Mouse (Mus musculus): ENCODE results near the gene Nxpe4. TPM values are rescaled to one million over a fixed set of nuclear protein-coding genes. Genes with fewer than 3 reads are reported as not detected.

The Nxpe4 gene
- total RNA-seq, 2 experiments from 2014 or later = 10.3 to 12.2 TPM

DNA sequence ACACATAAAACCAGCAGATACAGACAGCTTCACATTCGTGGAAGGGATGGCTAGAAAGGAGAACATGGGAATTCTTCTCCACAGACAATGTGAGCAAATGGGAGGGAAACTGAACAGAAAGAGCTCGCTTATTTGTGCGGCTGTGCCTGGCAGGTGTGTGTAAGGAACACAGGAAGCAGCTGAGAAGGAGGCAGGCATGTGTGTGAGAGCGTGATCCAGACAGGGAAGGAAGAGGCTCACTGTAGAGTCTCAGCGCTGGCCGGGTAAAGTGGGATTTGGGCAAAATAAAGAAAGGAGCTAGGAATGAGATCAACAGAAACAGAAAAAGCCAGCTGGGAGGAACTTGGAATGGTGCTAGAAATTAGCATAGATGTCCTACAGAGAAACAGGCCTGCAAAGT lies 74.6 kb downstream of the Nxpe4 start:
- intact Hi-C loops (cut with DNase I) = no loop called here
- DNase-seq (ENCODE audit: low spot score in 2 of 2) = no peak

DNA sequence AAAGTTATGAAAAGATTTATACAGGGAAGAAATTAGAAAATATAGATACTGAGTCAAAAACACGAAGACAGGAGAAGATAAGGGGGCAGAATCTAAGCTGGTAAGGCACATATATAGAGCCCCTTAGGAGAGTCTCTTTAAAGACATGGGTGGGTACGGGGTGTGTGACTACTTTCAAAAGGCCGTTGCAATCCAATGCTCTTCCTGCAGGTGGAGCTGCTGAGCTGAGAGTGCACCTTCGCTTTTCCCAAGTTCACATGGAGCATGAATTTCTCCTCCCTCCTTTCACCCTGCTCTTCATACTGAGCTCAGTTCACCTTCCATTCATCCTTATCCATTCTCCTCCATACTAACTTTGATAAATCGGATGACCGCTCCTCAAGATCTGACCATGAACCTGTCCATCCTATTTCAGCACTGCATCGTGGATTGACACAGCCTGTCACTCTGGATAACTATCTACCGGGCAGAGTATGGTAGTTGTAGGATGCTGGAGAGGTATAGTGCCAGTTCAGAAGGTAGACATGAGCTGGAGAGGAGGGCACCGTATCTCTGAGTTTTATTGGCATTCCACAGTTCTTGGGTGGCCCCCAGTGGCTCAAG lies 76.4 kb downstream of the Nxpe4 start:
- no peak for DNase-seq (ENCODE audit: low spot score in 2 of 2)
- intact Hi-C loops (cut with DNase I) = no loop called here

- intact Hi-C loops (cut with DNase I) = no loop called here
- no peak for DNase-seq (ENCODE audit: low spot score in 2 of 2)
These were observed 77.6 kb downstream of the Nxpe4 start for GRCm38 (mm10) chr9:48239461-48239860.

DNA sequence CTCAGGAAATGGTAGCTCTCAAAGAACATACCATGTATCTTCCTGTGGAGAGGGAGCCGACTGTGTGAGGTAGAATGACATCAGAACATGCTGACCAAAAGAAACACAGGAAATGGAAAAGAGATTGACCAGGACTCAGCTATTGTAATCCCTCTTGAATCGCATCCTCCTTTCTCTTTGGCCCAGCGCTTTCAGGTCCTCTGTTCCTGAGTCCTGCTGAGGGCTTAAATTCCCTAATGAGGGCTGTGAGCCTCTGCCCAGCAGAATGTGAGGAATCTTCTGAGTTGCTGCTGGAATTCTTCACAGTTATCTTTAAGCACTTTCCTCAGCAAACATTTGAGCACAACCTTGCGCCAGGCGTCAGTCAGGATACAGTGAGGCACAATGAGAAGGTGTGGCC lies 78.6 kb downstream of the Nxpe4 start:
- intact Hi-C loops (cut with DNase I) = no loop called here
- DNase-seq (ENCODE audit: low spot score in 2 of 2) = no peak

- intact Hi-C loops (cut with DNase I) = no loop called here
- no peak for DNase-seq (ENCODE audit: low spot score in 2 of 2)
These were observed 80.0 kb downstream of the Nxpe4 start for GRCm38 (mm10) chr9:48241791-48242190.

- intact Hi-C loops (cut with DNase I) = no loop called here
- no peak for DNase-seq (ENCODE audit: low spot score in 2 of 2)
These were observed 80.9 kb downstream of the Nxpe4 start for GRCm38 (mm10) chr9:48242756-48243155.

DNA sequence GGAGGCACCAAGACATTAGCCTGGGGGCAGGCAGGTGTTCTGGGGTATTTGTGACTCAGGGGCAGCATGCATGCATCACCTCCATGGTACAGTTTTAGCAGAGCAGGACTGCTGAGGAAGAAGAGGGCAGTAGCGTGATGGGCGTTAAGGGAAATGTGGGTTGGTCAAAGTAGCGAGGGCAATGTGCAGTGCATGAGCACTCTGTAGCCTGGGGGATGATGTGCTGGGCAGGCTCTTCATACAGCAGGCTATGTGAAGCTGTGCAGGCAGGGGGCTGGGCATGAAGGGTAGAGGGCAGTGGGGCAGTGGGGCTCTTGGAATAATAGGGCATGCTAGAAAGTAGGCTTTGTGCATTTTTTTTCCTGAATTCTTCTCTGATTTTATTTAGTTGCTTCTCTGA lies 82.4 kb downstream of the Nxpe4 start:
- intact Hi-C loops (cut with DNase I) = no loop called here
- DNase-seq (ENCODE audit: low spot score in 2 of 2) = no peak

DNA sequence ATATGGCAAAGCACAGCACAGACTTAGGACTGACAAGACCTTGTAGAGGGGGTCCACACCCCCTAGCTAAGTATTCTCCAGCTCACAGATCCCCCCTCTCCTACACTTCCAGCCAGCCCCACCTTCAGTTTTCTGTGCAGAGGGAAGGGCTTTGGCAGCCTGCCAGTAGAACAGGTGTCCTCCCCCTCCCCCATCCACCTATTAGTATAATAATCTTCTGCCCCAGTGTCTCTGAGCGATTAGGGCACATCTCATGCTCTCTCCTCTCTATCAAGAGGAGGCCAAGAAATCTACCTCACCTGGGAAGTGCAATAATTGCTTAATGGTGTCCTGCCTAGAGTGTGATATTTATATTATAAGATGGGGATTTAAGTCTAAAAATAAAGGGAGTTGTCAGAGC lies 83.7 kb downstream of the Nxpe4 start:
- intact Hi-C loops (cut with DNase I) = no loop called here
- DNase-seq (ENCODE audit: low spot score in 2 of 2) = no peak

DNA sequence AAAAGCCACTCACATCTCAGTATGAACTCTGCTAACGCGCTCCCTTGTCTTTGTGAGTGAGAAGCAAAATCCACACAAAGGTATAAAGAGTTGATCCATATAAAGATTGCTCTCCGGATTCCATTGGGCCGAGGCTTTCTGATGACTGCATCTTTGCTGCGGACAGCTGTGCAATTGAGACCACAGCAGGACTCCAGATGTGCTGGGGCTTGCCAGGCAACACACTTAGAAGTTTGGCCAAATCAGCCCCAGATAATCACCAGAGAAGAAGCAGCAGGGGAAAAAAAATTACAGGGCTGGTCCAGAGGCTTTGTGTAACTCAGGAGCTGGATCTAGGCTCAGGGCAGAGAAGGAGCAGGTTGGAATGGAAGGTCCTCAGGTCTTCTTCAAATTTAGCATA lies 85.5 kb downstream of the Nxpe4 start:
- no peak for DNase-seq (ENCODE audit: low spot score in 2 of 2)
- intact Hi-C loops (cut with DNase I) = no loop called here

DNA sequence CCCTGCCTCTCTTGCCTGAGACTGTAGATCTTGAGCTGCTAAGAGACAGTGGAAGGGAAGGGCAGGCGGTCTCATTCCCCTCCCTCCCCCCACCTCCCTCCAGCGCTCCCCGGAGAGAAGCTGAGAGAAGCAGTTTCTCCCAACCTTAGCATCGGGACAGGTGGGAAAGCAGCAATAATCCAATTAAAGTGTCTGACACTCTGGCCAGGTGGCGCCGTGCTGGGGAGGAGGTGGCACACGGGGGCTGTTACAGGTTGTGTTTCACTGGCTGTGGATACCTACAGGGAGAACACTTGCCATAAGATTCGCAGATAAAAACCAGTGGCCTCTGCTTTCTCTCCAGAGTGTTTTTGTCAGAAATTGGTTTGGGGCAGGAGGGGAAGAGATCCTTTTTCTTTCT lies 90.4 kb downstream of the Nxpe4 start:
- no peak for DNase-seq (ENCODE audit: low spot score in 2 of 2)
- intact Hi-C loops (cut with DNase I) = loop anchor here (10.0 kb wide), 3 partner anchors 327 to 1517 kb away; no protein-coding TSS in a partner anchor

DNA sequence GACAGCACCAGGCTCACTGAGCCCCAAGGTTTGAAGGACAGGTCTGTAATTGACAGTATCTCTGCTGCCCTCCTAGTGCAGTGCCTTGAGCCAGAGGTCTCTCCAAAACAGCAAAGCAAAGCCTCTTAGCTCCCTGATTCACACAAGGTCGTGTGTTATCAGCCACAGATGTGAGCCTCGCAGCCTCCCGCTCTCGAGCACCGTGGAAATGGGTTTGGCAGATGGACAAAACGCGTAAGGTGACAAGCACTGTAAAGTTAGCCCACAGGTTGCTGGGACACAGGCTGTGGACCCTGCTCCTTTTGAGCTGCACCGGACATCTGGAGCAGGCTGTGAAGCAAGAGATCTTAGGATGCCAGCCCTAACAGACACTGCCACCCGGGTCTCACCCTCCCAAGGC lies 95.2 kb downstream of the Nxpe4 start:
- intact Hi-C loops (cut with DNase I) = loop anchor here (10.0 kb wide), 3 partner anchors 332 to 1522 kb away; no protein-coding TSS in a partner anchor
- no peak for DNase-seq (ENCODE audit: low spot score in 2 of 2)

DNA sequence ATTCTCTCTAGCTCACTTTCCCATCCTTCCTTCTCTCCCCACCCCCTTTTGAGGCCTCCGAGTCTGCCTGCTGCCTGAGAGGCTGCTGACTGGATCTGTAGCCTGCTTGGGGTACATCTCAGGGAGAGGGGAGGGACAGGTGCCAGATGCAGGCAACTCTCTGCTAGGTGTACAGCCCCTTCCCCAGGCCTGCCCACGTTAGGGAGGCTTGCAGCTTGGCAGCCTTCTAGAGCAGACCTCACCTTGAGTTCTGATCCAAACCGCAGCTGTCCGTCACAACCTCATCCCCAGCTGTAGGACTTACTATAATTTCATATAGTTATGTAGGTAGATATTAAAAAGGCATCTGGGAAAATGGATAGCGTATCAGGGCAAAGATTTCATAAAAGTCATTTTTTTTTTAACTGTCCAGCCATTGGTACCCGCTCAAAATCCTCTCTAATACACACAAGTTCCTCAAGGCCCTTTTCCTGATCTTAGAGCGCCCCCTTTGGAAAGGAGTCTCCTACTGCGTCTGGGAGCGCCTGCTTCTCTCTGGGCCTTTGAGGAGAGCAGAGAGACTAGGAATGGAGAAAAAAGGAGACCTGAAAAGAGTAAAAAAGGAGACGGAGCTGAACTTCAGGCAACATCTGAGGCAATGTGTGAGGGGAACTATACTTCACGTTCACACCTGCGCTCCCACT lies 96.1 kb downstream of the Nxpe4 start:
- DNase-seq (ENCODE audit: low spot score in 2 of 2) = peak; percentile 75 to 78
- intact Hi-C loops (cut with DNase I) = loop anchor here (10.0 kb wide), 3 partner anchors 333 to 1523 kb away; no protein-coding TSS in a partner anchor

GRCm38 (mm10) chr9:48264616-48265015 lies 102.8 kb downstream of the Nxpe4 start:
- DNase-seq (ENCODE audit: low spot score in 2 of 2) = no peak
- intact Hi-C loops (cut with DNase I) = loop anchor here (10.0 kb wide), 2 partner anchors 290 to 320 kb away; no protein-coding TSS in a partner anchor

DNA sequence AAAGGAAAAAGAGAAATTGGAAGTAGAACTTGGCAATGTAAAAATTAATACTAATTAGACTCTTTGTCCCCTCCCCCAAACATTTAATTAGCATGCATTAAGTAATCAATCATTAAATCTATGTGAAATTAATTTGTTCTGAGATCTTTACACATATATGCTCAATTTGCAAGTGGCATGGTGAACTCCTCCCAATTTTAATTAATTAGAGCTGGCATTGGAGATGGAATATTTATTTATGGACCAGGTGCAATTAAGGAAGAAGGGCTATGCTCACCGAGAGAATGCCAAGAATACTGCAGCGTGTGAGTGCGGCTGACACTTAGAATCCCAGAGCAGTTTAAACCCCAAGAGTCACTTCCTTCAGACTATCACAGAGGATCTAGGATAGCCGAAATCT lies 103.7 kb downstream of the Nxpe4 start:
- intact Hi-C loops (cut with DNase I) = loop anchor here (10.0 kb wide), 2 partner anchors 289 to 319 kb away; no protein-coding TSS in a partner anchor
- DNase-seq (ENCODE audit: low spot score in 2 of 2) = no peak

- intact Hi-C loops (cut with DNase I) = loop anchor here (2.0 to 10.0 kb wide), 3 partner anchors 88 to 318 kb away; no protein-coding TSS in a partner anchor
- peak; percentile 70 to 84 for DNase-seq (ENCODE audit: low spot score in 2 of 2)
These were observed 104.6 kb downstream of the Nxpe4 start for GRCm38 (mm10) chr9:48266286-48267027.

- DNase-seq (ENCODE audit: low spot score in 2 of 2) = peak in 1 of 2 experiments; percentile 13
- intact Hi-C loops (cut with DNase I) = loop anchor here (2.0 to 10.0 kb wide), 3 partner anchors 88 to 318 kb away; no protein-coding TSS in a partner anchor
These were observed 105.2 kb downstream of the Nxpe4 start for GRCm38 (mm10) chr9:48267028-48267441.

DNA sequence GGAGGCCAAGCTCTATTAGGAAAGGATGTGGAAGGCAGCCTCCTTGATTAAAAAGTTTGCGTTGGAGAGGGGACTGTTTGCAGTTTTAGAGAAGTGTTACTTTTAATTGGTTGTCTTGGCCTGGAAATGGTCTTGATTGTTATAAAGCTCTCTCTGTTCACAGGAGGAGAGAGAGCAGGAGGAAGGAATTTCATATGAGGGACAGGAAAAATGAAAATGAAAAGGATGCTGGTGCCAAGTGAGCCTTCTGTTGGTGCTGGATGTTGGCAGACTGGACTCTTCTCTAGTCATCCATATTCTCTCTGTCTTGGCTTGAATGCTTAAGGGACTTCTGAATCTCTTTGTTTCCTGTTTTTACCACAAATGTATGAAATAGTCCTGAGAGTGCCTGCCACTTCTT lies 106.1 kb downstream of the Nxpe4 start:
- no peak for DNase-seq (ENCODE audit: low spot score in 2 of 2)
- intact Hi-C loops (cut with DNase I) = loop anchor here (2.0 to 10.0 kb wide), 3 partner anchors 87 to 317 kb away; no protein-coding TSS in a partner anchor

- intact Hi-C loops (cut with DNase I) = no loop called here
- no peak for DNase-seq (ENCODE audit: low spot score in 2 of 2)
These were observed 115.0 kb downstream of the Nxpe4 start for GRCm38 (mm10) chr9:48276831-48277230.

GRCm38 (mm10) chr9:48284221-48284620 lies 122.4 kb downstream of the Nxpe4 start:
- intact Hi-C loops (cut with DNase I) = no loop called here
- DNase-seq (ENCODE audit: low spot score in 2 of 2) = no peak

GRCm38 (mm10) chr9:48290281-48290680 lies 128.5 kb downstream of the Nxpe4 start:
- intact Hi-C loops (cut with DNase I) = no loop called here
- DNase-seq (ENCODE audit: low spot score in 2 of 2) = no peak
